Mouse (Mus musculus): ENCODE measurements around the gene Hist2h3c1.
"Not testable (repeated sequence)": the region's sequence is repeated elsewhere in the genome, so short reads cannot be mapped to it uniquely, and the experiment has no call there.

Gene Hist2h3c1

DNA sequence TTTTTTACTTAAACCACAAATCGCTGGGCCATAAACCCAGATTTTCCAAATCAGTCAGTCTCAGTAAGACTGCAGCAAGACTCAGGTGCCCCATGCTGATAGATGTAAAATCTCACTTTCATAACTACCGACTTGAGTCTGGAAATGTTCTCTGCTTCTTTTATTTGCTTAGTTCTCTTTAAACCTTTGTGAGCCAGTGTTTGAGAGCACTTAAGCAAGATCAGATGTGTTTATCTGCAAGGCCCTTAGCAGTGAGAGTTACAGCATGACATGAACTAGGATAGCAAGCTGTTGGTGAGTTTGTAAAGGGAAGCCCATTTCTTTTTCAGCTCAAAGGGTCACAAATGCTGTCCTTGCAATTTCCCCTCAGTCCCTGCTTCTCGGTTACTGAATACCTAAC is 10.7 kb downstream of the Hist2h3c1 start:
- DNase-seq (ENCODE audit: low read depth): no peak

DNA sequence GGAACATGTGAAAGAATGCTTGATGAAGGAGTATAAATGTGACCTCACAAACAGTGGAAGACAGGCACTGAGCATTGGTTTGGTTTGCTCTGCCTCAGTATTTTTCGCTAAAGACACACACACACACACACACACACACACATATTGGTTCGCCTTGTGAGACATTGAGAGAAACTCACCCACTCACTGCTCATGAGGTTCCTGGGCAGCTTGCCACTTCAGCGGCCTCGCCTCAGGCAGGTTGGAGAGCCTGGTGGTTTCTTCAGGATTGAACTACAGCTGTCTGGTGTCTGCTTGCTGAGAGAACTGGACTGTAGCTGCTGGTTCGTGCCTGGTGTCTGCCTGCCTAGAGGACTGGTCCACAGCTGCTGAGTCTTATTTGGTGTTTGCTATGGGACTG is 13.7 kb downstream of the Hist2h3c1 start:
- no peak for DNase-seq (ENCODE audit: low read depth)

DNA sequence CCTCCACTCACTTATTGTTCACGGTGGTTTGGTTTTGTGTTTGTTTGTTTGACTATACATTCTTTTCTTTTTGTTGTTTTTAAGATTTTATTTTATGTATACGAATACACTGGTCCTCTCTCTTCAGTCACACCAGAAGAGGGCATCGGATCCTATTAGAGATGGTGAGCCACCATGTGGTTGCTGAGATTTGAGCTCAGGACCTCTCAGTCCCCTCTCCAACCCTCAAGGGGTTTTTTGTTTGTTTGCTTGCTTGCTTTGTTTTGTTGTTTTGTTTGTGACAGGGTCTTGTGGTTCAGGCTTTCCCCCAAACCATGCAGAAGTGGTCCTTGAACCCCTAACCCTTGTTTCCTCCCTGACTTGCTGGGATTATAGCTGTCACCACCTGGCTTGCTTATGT is 15.1 kb downstream of the Hist2h3c1 start:
- DNase-seq (ENCODE audit: low read depth): no peak

DNA sequence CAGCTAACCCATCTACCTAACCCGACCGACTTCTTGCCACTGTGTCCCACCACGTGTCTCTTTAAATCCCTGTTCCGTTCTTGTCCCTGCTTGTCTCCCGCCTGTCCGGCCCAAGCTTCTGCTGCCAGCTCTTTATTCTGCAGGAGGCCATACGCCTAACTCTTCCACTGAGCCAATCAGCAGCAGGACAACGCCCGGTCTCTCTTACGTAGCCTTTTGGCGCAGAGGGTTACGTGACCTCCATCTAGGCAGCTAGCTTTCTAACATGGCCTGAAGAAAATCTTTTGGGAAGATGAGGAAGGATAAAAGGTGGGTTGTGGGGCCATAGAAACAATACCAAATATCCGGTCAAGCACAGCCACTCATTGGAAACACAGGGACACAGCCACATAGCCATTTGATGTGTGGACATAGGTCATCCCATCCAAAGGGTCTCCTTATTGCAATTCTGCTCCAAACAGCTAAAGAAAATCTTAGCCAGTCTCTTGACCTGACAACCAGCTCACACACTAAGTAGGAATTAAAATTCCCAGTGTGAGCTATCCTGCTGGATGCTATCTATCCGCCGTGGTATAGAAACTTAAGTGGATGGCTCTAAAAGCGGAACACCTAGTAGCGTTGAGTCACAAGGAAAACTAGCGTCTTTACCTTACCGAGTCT is 15.9 kb downstream of the Hist2h3c1 start:
- peak; percentile 84 for DNase-seq (ENCODE audit: low read depth)

DNA sequence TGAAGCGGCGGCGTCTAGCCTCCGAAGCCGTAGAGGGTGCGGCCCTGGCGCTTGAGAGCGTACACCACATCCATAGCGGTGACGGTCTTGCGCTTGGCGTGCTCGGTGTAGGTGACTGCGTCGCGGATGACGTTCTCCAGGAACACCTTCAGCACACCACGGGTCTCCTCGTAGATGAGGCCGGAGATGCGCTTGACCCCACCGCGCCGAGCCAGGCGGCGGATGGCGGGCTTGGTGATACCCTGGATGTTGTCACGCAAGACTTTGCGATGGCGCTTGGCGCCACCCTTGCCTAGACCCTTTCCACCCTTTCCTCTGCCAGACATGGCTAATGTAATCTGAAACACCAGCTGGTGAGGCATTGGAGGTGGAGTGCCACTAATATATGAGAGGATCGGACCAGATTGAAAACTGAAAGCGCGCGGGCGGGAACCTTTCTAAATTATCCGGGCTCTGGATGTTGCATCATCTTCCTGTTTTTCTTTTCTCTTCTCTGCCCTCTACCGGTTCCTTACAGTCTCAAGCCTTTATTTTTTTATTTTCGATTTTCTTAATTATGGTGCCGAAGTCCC is 16.6 kb downstream of the Hist2h3c1 start, which contains the start of gene Hist2h4:
Hist2h4 (minus strand) TSS at position 333 of the 572 bp plus-strand sequence.
- peak; percentile 98 for DNase-seq (ENCODE audit: low read depth)

DNA sequence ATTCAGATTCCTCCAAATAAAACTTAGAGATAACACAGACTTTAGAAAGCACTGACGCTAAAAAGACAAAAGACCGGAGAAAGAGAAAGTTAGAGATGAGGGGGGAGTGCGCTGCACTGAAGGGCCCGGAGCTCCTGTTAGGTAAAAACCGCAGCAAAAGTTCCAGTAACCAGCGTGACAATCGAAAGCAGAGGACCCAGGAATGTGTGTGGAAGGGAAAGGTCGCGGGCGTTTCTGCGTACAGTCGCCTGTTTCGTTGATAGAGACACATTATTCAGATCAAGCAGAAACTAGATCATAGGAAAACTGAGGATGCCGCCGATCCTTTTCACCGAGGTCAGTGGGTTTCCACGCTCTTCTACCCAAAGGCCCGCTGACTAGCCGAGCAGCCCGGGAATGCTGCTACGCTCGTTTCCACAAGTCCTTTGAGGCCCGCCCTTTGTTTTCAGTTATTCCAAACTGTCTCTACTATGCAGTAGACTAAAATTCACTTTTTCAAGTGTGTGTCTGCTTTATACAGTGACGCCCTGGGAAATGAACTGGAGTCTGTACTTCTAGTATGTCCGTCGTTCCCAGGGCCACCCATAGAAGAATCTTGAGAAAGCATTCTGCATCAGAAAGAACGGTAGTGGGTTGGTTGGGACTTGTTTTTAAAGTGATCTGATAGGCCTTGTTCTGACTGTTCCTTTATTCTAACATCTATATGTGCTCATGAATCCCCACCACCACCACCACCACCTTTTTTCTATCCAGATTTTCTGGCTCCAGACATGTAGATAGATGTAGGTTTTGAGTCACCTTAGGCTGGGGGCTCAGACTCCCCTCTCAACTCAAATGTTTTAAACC is 17.3 kb downstream of the Hist2h3c1 start:
- DNase-seq (ENCODE audit: low read depth): no peak

DNA sequence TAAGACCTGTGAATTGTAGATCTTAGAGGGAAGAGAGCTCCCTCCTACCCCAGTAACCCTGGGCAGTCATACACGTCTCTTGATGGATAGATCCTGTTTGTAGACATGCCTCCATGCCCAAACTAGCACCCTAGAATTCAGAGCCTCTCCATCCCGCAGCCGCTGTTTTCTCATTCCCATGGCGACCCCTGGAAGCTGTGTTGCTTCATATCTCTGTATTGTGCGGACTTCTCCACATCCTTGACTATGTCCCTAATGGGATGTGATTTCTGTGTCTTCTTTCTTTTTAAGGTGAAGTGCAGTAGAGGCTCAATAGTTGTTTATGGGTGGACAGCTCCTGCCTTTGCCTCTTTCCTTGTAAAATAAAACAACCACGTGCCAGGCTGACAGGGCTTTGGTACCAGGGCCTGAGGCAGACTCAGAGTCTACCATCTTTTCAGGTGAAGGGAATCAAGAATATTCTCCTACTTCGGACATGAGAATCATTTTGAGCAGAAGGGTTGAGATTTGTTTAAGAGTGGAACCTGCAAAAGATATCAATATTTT is 18.0 kb downstream of the Hist2h3c1 start:
- no peak for DNase-seq (ENCODE audit: low read depth)

DNA sequence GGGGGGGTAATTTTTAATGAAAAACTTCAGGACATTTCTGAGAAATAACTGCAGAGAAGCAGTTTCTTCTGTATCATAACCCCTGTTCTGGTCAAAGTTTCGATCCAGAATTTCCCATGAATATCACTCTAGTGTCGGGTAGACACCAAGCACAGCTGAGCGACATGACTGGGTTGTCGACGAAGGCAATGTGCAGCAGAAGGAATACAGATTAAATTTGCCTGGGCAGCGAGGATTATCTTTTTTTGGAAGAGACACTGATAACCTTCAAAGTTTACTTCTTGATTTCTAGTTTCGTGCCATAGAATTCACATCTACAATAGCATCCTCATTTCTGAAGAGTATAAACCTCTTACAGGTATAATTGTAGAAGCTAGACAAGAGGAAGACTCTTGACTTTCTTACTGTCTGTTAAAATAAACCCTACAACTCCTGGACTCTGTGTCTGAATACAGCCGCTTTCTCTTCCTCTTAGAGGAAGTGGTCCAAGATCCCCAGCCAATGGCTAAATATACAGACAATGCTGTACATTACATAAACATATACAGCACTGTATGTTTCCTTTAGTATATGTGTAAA is 19.7 kb downstream of the Hist2h3c1 start:
- DNase-seq (ENCODE audit: low read depth): no peak

DNA sequence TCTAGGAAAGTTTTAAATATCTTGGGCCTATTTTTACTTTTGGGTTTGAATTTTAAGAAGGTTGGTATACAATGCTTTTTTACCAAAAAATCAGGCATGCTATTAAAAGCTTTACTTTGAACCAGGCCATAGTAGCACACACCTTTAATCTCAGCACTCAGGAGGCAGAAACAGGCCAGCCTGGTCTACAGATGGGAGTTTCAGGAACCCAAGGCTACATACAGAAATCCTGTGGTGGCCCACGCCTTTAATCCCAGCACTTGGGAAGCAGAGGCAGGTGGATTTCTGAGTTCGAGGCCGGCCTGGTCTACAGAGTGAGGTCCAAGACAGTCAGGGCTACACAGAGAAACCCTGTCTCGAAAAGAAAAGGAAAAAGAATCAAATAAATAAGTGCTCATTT is 21.1 kb downstream of the Hist2h3c1 start:
- no peak for DNase-seq (ENCODE audit: low read depth)

DNA sequence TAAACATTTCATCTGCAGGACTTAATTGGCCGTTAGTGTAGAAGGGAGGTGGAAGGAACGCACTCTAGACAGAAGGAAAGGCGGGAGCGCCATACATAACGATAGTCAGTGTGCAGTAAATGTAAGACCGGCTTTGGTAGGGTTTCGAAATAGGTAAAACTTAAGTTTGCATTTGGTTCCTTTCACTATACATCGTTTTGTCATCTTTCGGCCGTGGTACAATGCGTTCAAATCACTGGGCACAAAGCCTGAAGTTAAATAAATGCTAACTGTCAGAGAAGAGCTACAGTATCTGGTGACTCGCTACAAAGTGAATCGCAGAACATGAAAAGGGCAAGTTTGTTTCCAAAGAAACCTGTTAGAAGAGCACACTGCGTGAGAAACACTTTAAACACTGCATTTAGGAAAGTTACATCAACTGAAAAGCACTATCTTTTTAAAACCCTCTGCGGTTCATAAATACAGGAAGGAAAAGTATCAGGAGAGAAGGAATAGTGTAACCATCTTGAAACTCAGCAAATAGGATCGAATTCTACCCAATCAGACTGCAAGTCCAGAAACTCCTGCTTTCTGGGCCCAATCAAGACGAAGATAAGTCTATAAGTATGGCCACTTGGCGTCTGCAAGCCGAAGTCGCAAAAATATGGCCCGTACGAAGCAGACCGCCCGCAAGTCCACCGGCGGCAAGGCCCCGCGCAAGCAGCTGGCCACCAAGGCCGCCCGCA is 21.7 kb downstream of the Hist2h3c1 start, which contains the start of gene Hist2h3b:
Hist2h3b (plus strand) TSS at position 604 of the 725 bp plus-strand sequence.
- DNase-seq (ENCODE audit: low read depth): peak; percentile 88

DNA sequence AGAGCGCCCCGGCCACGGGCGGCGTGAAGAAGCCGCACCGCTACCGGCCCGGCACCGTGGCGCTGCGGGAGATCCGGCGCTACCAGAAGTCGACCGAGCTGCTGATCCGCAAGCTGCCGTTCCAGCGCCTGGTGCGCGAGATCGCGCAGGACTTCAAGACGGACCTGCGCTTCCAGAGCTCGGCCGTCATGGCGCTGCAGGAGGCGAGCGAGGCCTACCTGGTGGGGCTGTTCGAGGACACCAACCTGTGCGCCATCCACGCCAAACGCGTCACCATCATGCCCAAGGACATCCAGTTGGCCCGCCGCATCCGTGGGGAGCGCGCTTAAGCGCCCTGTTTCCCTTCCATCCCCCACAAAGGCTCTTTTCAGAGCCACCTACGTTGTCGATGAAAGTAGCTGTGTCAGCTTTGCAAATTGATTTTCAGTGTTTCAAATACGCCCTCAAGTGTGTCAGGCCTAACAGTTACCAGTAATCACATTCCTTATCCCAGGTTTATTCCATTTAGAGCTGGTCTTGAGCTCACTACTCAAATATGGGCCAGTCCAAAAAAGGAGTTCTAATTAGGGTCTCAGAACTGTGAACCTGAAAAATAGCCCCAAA is 22.4 kb downstream of the Hist2h3c1 start:
- not testable (repeated sequence) for DNase-seq (ENCODE audit: low read depth)

DNA sequence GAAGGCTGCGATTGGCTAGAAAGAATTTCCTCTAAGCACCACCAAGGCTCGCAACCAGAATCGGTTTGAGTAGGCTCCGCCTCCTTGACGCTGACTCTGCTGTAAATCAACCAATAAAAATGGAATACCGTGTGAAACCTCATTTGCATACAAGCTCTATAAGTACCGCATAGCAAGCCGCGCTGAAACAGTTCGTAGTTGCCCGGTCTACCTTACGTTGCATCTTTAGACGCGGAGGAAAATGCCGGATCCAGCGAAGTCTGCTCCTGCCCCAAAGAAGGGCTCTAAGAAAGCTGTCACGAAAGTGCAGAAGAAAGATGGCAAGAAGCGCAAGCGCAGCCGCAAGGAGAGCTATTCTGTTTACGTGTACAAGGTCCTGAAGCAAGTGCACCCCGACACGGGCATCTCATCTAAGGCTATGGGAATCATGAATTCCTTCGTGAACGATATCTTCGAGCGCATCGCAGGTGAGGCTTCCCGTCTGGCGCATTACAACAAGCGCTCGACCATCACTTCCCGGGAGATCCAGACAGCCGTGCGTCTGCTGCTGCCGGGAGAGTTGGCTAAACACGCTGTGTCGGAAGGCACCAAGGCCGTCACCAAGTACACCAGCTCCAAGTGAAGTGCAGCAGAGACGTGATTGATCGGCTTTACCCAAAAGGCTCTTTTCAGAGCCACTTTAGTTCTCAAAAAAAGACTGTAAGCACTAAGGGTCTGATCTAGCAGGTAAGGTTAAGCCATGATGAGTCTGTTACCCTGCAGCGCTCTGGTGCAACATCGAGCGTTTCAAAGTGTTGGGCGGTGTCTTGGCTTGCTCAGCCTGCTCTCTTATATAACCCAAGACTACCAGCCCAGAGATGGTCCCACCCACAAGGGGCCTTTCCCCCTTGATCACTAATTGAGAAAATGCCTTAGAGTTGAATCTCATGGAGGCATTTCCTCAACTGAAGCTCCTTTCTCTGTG is 23.3 kb downstream of the Hist2h3c1 start, which contains the start of gene Hist2h2bb:
Hist2h2bb (plus strand) TSS at position 242 of the 964 bp plus-strand sequence.
- DNase-seq (ENCODE audit: low read depth): peak; percentile 98

DNA sequence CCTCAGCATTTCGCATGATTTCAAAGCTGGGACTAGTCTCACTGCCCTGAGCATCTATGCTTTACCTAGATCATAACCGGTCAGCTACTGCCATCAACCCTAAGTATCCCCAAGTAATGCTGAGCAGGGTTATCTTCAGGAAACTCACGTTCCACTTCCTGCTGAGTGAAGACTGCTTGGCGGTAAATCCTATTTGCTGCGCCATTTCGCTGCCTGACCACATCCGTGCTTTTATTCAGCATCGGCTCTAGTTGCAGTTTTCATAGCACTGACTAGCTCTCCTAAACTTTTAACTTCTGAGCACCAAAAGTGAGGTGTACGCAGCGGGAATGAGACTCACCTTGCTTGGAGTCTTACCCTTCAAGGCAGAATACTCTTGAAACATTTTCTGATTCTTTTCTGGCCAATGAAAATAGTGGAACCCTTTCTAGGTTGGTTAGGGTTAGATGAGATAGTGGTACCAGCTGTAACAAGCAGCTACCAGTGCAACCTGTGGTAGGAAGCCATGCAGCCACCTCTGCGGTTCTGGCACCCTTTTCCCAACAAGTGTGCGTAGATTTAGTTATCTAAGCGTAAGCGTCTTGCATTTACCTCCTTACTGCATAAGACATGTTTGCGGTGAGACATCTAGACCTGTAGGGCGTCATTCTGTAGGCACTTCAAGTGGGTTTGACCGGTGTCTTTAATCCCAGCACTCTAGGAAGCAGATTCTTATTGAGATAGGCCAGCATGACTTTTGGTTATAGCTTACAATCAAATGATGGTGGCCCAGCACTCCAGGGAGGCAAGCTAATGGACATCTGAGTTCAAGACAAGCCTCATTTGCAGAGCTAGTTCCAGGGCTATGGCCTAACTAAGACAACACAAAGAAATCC is 27.3 kb downstream of the Hist2h3c1 start:
- peak; percentile 83 for DNase-seq (ENCODE audit: low read depth)

DNA sequence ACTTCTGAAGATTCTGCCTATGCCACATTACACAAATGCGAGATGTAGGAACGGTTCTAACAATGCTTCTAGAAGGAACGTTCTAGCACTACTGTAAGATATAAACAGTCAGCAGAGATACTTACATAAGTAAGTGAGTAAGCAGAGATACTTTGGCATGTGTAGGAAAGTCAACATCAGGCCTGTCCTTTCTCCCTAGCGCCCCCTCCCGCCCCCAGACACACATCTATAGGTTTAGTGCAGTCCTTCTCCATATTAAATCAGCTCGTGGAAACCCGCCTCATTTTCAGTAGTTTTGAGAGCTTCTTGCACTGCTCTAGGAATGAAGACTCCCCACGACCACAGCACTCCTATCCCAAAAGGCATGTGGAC is 30.9 kb downstream of the Hist2h3c1 start:
- DNase-seq (ENCODE audit: low read depth): peak; percentile 81

DNA sequence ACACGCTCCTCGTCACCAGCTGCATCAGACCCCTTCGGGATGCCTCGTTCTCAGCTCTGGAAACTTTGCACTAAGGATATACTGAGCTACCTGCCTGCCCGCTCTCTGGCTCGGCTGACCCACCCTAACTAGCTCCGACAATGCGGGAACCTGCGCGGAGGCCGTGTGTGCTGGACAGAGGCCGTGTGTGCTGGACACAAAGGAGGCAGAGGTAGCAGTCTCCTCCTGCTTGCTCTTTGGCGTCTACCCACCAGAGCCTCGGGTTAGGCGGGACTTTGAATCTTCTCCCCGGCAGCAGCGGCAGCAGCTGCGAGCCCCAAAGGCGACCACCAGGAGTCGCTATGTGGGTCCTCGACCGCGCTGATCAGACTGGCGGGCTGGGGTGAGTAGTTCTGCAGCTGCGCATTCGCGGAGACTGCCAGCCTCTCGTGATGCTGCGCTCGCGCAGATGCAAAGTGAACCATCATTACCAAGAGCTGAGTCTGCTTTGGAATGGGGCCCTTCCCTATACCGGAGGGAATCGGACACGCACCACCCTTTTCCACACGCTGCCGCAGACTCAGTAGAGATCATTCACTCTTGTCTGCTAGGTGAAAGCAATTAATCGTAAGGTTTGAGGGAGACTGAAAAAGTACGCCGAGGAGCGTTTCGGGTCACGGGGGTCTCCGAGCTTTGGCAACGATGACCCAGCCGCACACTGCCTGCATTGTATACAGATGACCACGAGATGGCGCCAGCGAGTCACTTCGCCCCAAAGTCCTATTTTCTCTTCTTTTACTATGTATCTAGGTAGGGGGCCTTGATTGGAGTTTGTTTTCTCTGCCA is 31.5 kb downstream of the Hist2h3c1 start:
- DNase-seq (ENCODE audit: low read depth): peak; percentile 93

DNA sequence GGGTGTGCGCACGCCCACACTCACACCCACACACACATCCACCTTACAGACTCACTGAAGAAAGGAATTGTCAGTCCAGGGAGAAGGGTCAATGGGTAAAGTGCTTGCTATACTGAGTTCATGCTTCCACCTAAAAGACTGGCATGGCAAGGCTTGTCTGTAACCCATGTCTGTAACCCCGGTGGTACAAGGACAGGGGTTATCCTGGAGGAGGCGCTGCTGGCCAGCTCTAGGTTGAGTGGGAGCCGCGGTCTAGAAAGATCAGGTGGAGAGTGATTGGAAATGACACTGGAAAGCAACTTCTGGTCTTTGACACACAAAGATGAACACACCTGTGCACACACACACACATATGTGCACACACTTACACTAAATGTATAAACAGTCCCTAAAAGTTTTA is 34.2 kb downstream of the Hist2h3c1 start:
- DNase-seq (ENCODE audit: low read depth): no peak

DNA sequence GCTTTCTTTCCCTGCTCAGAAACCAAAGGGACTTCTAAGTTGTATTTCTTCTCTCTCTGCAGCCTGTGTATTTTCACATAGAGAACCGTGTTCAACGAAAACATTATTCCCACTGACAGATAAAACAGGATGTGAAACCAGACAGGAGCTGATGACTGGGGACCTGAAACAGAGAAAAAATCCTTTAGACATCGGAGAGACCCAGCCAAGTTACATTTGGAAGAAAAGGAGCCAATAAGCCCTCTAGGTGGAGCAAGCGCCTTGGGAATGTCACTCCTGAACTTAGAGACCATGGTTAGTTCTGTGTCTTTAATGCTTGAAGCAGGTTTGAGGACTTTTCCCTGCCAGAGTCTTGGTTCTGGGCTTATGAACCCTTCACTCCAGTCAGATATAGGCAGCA is 38.0 kb downstream of the Hist2h3c1 start:
- DNase-seq (ENCODE audit: low read depth): no peak

DNA sequence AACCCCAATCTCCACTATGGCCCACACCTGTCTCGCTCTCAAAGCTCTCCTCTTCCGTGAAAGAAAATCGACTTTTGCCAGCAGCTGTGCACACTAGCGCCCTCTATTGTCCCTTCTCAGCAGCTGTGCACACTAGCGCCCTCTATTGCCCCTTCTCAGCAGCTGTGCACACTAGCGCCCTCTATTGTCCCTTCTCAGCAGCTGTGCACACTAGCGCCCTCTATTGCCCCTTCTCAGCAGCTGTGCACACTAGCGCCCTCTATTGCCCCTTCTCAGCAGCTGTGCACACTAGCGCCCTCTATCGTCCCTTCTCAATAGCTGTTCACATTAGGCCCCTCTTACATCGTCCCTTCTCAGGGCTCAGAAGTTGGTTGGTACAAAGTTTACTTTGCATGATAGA is 40.8 kb downstream of the Hist2h3c1 start:
- not testable (repeated sequence) for DNase-seq (ENCODE audit: low read depth)
